Mouse (Mus musculus) erythroblast, embryonic 14.5 days (primary cell): Measurements from ENCODE around the gene Kbtbd12. TPM values are rescaled to one million over a fixed set of nuclear protein-coding genes. Genes with fewer than 3 reads are reported as not detected.

ENCODE experiments used
- H3K27me3 ChIP-seq: 2 replicates; pipeline ENCODE4 v1.6.1; 2012; ENCODE audit warnings: inconsistent platforms; ENCODE audit not compliant: control insufficient read depth
- H3K36me3 ChIP-seq: 2 replicates; pipeline ENCODE4 v1.6.1; 2012; ENCODE audit warnings: mild to moderate bottlenecking, inconsistent platforms; ENCODE audit not compliant: control insufficient read depth
- H3K4me1 ChIP-seq: 2 replicates; pipeline ENCODE4 v1.6.1; 2012; ENCODE audit warnings: inconsistent platforms; ENCODE audit not compliant: control insufficient read depth
- H3K4me3 ChIP-seq: replicated peaks from 2 replicates; pipeline ENCODE3; 2012; ENCODE audit warnings: moderate library complexity, mild to moderate bottlenecking, inconsistent platforms
- H3K9me3 ChIP-seq: 2 replicates; pipeline ENCODE4 v1.6.1; 2012; ENCODE audit warnings: low read length, inconsistent platforms, mixed read lengths; ENCODE audit not compliant: control insufficient read depth
- GATA1 ChIP-seq: IDR thresholded peaks from 2 replicates; pipeline ENCODE4 v1.6.1; 2012; ENCODE audit warnings: low read length, inconsistent platforms, mixed read lengths
- TAL1 ChIP-seq: IDR thresholded peaks from 3 replicates; pipeline ENCODE4 v1.6.1; 2012; ENCODE audit warnings: low read length, inconsistent platforms, mixed read lengths
- polyA plus RNA-seq: library from polyadenylated mRNA; stranded (reverse); fragments of >175 nt; gene quantifications from 2 replicates; pipeline ENCODE4 v1.2.3, GENCODE M21; 2012

The Kbtbd12 gene
- not detected in 2 replicates for polyA plus RNA-seq

GRCm38 (mm10) chr6:88637611-88638301 lies at the start of gene Kbtbd12:
TSS of gene Kbtbd12 (minus strand) at chr6:88637950.
- H3K4me3 ChIP-seq = peak within 1 kb of the TSS; percentile 54
- TF ChIP-seq GATA1 = peak; percentile 4; the same call in 1 of the 2 replicates
- TF ChIP-seq TAL1 = no peak
- H3K36me3 ChIP-seq = peaks cover 24% of the 10 kb centered on the region
- H3K9me3 ChIP-seq = peaks cover 25% of the 10 kb centered on the region
- H3K27me3 ChIP-seq = no peaks in the 10 kb centered on the region; the same call in 1 of the 2 replicates
- peaks cover 90% of the 10 kb centered on the region for H3K4me1 ChIP-seq

- TF ChIP-seq TAL1 (no peak), GATA1 (no peak)
- no peak overlapping the region for H3K4me3 ChIP-seq
- no peaks in the 10 kb centered on the region for H3K36me3 ChIP-seq
- peaks cover 19% of the 10 kb centered on the region for H3K27me3 ChIP-seq
- no peaks in the 10 kb centered on the region; the same call in 1 of the 2 replicates for H3K4me1 ChIP-seq
- no peaks in the 10 kb centered on the region; the same call in 1 of the 2 replicates for H3K9me3 ChIP-seq
Observed at GRCm38 (mm10) chr6:88683380-88684053, 45.8 kb upstream of the Kbtbd12 start.

GRCm38 (mm10) chr6:88681026-88681425 lies 43.3 kb upstream of the Kbtbd12 start:
- H3K4me3 ChIP-seq = no peak overlapping the region
- peaks cover 19% of the 10 kb centered on the region for H3K27me3 ChIP-seq
- no peaks in the 10 kb centered on the region; the same call in 1 of the 2 replicates for H3K9me3 ChIP-seq
- peaks cover 4% of the 10 kb centered on the region for H3K4me1 ChIP-seq
- no peaks in the 10 kb centered on the region for H3K36me3 ChIP-seq
- TF ChIP-seq TAL1 (no peak), GATA1 (no peak)

- Histone ChIP-seq H3K4me1 (peaks cover 4% of the 10 kb centered on the region), H3K36me3 (no peaks in the 10 kb centered on the region), H3K27me3 (peaks cover 10% of the 10 kb centered on the region), H3K9me3 (no peaks in the 10 kb centered on the region; the same call in 1 of the 2 replicates), H3K4me3 (no peak overlapping the region)
- TF ChIP-seq TAL1 = no peak
Observed at GRCm38 (mm10) chr6:88677738-88678137, 40.0 kb upstream of the Kbtbd12 start.

- Histone ChIP-seq H3K4me3 (no peak overlapping the region), H3K9me3 (no peaks in the 10 kb centered on the region; the same call in 1 of the 2 replicates), H3K36me3 (no peaks in the 10 kb centered on the region), H3K27me3 (peaks cover 10% of the 10 kb centered on the region), H3K4me1 (peaks cover 4% of the 10 kb centered on the region)
- TF ChIP-seq GATA1 = no peak
- no peak for TF ChIP-seq TAL1
Observed at GRCm38 (mm10) chr6:88676753-88677736, 39.3 kb upstream of the Kbtbd12 start.

GRCm38 (mm10) chr6:88675815-88676214 lies 38.1 kb upstream of the Kbtbd12 start:
- Histone ChIP-seq H3K4me3 (no peak overlapping the region), H3K36me3 (no peaks in the 10 kb centered on the region), H3K9me3 (no peaks in the 10 kb centered on the region; the same call in 1 of the 2 replicates), H3K27me3 (peaks cover 7% of the 10 kb centered on the region), H3K4me1 (peaks cover 4% of the 10 kb centered on the region)
- TF ChIP-seq TAL1 (no peak), GATA1 (no peak)

GRCm38 (mm10) chr6:88662284-88662683 lies 24.5 kb upstream of the Kbtbd12 start:
- H3K9me3 ChIP-seq = no peaks in the 10 kb centered on the region; the same call in 1 of the 2 replicates
- H3K36me3 ChIP-seq = no peaks in the 10 kb centered on the region
- TF ChIP-seq TAL1 = no peak
- TF ChIP-seq GATA1 = no peak
- H3K4me3 ChIP-seq = no peak overlapping the region
- H3K4me1 ChIP-seq = no peaks in the 10 kb centered on the region
- peaks cover 40% of the 10 kb centered on the region for H3K27me3 ChIP-seq

GRCm38 (mm10) chr6:88661696-88662095 lies 23.9 kb upstream of the Kbtbd12 start:
- H3K4me1 ChIP-seq = peaks cover 4% of the 10 kb centered on the region
- no peaks in the 10 kb centered on the region for H3K36me3 ChIP-seq

More at GRCm38 (mm10) chr6:88661696-88662095, 23.9 kb upstream of the Kbtbd12 start:
- Histone ChIP-seq H3K9me3 (no peaks in the 10 kb centered on the region; the same call in 1 of the 2 replicates), H3K4me3 (no peak overlapping the region), H3K27me3 (peaks cover 40% of the 10 kb centered on the region)
- TF ChIP-seq TAL1 (no peak), GATA1 (no peak)
